Mouse (Mus musculus) embryonic facial prominence, embryonic 14.5 days (tissue): ENCODE results near the gene Mcrip1. TPM values are rescaled to one million over a fixed set of nuclear protein-coding genes. Genes with fewer than 3 reads are reported as not detected.
A peak's percentile ranks its signal among the peaks of the same experiment; 100 is the strongest.

Source experiments
- ATAC-seq: fragments of 200-750 bp; cut with Nextera tagmentation; 2 replicates; pipeline ENCODE4 v1.8.0; 2017; ENCODE audit warnings: low read depth, moderate number of reproducible peaks, moderate TSS enrichment
- DNase-seq: peaks from one replicate; pipeline ENCODE4 v3.0.0-alpha.2; 2015; ENCODE audit warnings: low spot score
- H3K27ac ChIP-seq: fragments of 300-500 bp; sonication (generic); replicated peaks from 2 replicates; pipeline ENCODE4 v1.5.1; 2014; ENCODE audit warnings: low read depth, mild to moderate bottlenecking, low read length, moderate library complexity
- H3K27me3 ChIP-seq: fragments of 300-500 bp; sonication (generic); replicated peaks from 2 replicates; pipeline ENCODE4 v1.6.1; 2014; ENCODE audit warnings: low read length; ENCODE audit not compliant: control insufficient read depth, insufficient read depth
- H3K36me3 ChIP-seq: fragments of 300-500 bp; sonication (generic); 2 replicates; pipeline ENCODE4 v1.6.1; 2014; ENCODE audit warnings: low read length, mixed read lengths; ENCODE audit not compliant: control insufficient read depth, insufficient read depth
- H3K4me1 ChIP-seq: fragments of 300-500 bp; sonication (generic); 2 replicates; pipeline ENCODE4 v1.6.1; 2014; ENCODE audit warnings: antibody characterized with exemption, low read length; ENCODE audit not compliant: control insufficient read depth, insufficient read depth
- H3K4me2 ChIP-seq: fragments of 300-500 bp; sonication (generic); 2 replicates; pipeline ENCODE4 v1.6.1; 2014; ENCODE audit warnings: low read depth, mild to moderate bottlenecking, low read length, moderate library complexity, mixed read lengths
- H3K4me3 ChIP-seq: fragments of 300-500 bp; sonication (generic); 2 replicates; pipeline ENCODE4 v1.5.1; 2014; ENCODE audit warnings: low read depth, mild to moderate bottlenecking, low read length
- H3K9ac ChIP-seq: fragments of 300-500 bp; sonication (generic); 2 replicates; pipeline ENCODE4 v1.6.1; 2014; ENCODE audit warnings: low read depth, mild to moderate bottlenecking, low read length, moderate library complexity, mixed read lengths
- H3K9me3 ChIP-seq: fragments of 300-500 bp; sonication (generic); 2 replicates; pipeline ENCODE4 v1.6.1; 2016; ENCODE audit warnings: low read length; ENCODE audit not compliant: control insufficient read depth
- WGBS: fragments of 180-500 bp; shearing (Covaris S2); extraction: QIAGEN DNeasy Blood & Tissue Kit; methylation state at CpG from one replicate; pipeline ENCODE4 v1.1.7; 2014; 5-methylcytosine and 5-hydroxymethylcytosine counted together
- polyA plus RNA-seq: library from polyadenylated mRNA; unstranded; fragments of >200 nt; fragmentation: Nextera tagmentation; extraction: Ambion mirVana; gene quantifications from 2 replicates; pipeline ENCODE4 v1.2.1, GENCODE M21; 2014

Gene Mcrip1
- polyA plus RNA-seq, 1 experiment from 2014 or later = 238 TPM

GRCm38 (mm10) chr11:120508290-120508870 lies 41.1 kb downstream of the Mcrip1 start:
- no peaks in the 10 kb centered on the region for H3K27me3 ChIP-seq
- H3K27ac ChIP-seq = no peak overlapping the region
- H3K36me3 ChIP-seq = no peaks in the 10 kb centered on the region
- peaks cover 9% of the 10 kb centered on the region for H3K4me1 ChIP-seq
- no peaks in the 10 kb centered on the region for H3K9me3 ChIP-seq
- DNase-seq (no peak), ATAC-seq (no peak)
- H3K4me2 ChIP-seq = no peak overlapping the region
- no peak overlapping the region for H3K4me3 ChIP-seq
- no peak overlapping the region for H3K9ac ChIP-seq
- WGBS = 82% methylated on average over 9 of the region's 9 CpGs

DNA sequence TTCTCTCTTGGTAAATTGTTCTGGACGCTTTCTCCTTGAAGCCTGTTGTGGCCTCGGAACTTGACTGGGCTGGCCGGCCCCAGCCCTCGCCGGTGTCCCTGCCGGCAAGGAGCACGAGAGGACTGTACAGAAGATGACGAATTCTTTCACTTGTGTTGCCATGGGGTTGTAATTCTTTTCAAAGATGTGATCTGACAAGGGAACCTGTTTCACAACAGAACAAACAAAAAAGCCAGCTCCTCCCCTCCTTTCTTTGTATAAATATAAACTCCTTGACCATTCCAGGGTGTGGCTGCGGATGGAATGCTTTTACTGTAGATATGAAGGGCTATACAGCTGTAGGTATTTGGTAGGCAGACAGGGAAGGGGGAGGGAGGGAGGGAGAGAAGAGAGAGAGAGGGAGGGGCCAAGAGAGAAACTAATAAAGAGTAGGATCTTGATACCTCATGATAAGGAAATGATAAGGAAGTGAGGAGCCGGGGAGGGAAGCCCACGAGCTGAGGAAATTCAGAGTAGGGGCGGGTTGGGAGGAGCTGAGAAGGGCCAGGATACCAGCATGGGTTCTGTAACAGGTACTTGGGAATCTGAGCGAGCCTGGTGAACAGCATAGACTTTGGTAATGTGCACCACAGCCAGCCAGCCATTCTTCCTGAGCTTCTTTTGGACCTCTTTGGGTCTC lies 41.8 kb downstream of the Mcrip1 start:
- Histone ChIP-seq H3K4me1 (peaks cover 9% of the 10 kb centered on the region), H3K4me3 (no peak overlapping the region), H3K9ac (no peak overlapping the region), H3K4me2 (no peak overlapping the region), H3K9me3 (no peaks in the 10 kb centered on the region), H3K27me3 (no peaks in the 10 kb centered on the region), H3K36me3 (no peaks in the 10 kb centered on the region), H3K27ac (no peak overlapping the region; the same call in 1 of the 2 replicates)
- DNase-seq = peak; percentile 65
- WGBS = 74% methylated on average over 13 of the region's 13 CpGs
- ATAC-seq = peak; percentile 53; the same call in 1 of the 2 replicates

DNA sequence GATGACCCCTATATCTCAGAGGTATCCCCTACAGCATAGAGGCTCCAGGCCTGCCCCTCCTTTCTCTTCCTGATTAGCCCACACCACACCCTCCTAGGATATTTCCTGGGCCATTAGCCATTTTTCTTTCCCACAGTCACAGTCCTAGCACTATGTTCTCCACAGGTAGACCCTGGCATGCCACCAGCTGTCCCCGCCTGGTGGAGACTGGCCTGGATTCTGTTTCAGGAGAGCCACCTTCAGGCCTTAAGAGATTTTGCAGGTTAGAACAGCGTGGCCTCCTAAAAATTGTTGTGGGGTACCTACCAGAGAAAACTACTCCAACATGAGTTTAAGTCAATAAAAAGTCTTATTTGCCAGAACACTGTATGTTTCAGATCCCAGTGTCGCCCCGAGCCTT lies 42.6 kb downstream of the Mcrip1 start:
- 60% methylated on average over 4 of the region's 4 CpGs for WGBS
- Histone ChIP-seq H3K27me3 (no peaks in the 10 kb centered on the region), H3K9ac (no peak overlapping the region), H3K4me3 (no peak overlapping the region), H3K4me2 (no peak overlapping the region), H3K9me3 (no peaks in the 10 kb centered on the region), H3K4me1 (peaks cover 9% of the 10 kb centered on the region), H3K27ac (no peak overlapping the region), H3K36me3 (no peaks in the 10 kb centered on the region)
- ATAC-seq (peak; percentile 47; the same call in 1 of the 2 replicates), DNase-seq (peak; percentile 57)

DNA sequence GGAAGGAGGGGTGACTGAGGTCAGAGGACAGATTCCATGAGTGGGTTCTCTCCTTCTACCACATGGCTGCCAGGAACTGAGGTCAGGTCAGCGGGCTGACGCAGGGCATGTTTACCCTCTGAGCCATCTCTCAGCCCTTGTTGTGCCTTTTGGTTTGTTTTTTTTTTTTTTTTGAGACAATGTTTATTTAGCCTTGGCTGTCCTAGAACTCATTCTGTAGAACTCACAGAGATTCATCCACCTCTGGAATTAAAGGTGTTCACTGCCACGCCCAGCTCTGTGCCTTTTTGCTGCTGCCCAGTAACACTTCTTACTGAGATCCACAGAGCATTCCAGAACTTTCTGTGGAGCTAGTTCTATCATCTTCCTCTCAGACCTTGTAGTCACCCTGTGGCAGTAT lies 43.9 kb downstream of the Mcrip1 start:
- no peak overlapping the region for H3K27ac ChIP-seq
- 76% methylated on average over 3 of the region's 3 CpGs for WGBS
- H3K9ac ChIP-seq = no peak overlapping the region
- no peaks in the 10 kb centered on the region for H3K9me3 ChIP-seq
- no peak overlapping the region for H3K4me3 ChIP-seq
- peaks cover 7% of the 10 kb centered on the region for H3K4me1 ChIP-seq
- no peak overlapping the region for H3K4me2 ChIP-seq
- no peaks in the 10 kb centered on the region for H3K27me3 ChIP-seq
- DNase-seq (no peak), ATAC-seq (no peak)
- no peaks in the 10 kb centered on the region for H3K36me3 ChIP-seq

DNA sequence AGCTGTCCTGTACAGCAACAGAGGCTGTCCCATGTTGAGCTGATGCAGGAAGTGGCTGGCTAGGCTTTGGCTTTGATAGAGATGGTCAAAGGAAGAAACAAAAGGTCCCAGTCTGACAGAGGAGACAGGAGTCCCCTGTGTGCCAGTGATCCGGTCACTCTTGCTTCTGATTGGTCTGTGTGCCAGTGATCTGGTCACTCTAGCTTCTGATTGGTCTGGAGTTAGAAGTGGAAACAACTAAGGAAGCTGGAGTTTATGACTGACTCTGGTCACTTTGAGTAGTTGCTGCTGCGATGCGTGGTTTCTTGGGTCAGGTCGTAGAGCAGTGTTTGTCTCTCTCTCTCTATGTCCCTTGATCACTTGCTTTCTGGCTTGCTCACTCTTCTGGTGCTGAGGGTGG lies 47.8 kb downstream of the Mcrip1 start:
- DNase-seq (no peak), ATAC-seq (no peak)
- no peak overlapping the region for H3K4me3 ChIP-seq
- H3K27ac ChIP-seq = no peak overlapping the region
- 88% methylated on average over 4 of the region's 4 CpGs for WGBS
- H3K27me3 ChIP-seq = no peaks in the 10 kb centered on the region
- H3K9ac ChIP-seq = no peak overlapping the region
- H3K9me3 ChIP-seq = no peaks in the 10 kb centered on the region
- H3K4me1 ChIP-seq = no peaks in the 10 kb centered on the region
- H3K4me2 ChIP-seq = no peak overlapping the region
- H3K36me3 ChIP-seq = peaks cover 21% of the 10 kb centered on the region

GRCm38 (mm10) chr11:120501018-120501417 lies 48.5 kb downstream of the Mcrip1 start:
- H3K4me1 ChIP-seq = no peaks in the 10 kb centered on the region
- no peak overlapping the region for H3K4me3 ChIP-seq
- H3K27ac ChIP-seq = no peak overlapping the region
- H3K4me2 ChIP-seq = no peak overlapping the region
- H3K9ac ChIP-seq = no peak overlapping the region
- ATAC-seq = no peak
- DNase-seq = no peak
- H3K36me3 ChIP-seq = peaks cover 27% of the 10 kb centered on the region
- no peaks in the 10 kb centered on the region for H3K27me3 ChIP-seq
- 55% methylated on average over 6 of the region's 6 CpGs for WGBS
- H3K9me3 ChIP-seq = no peaks in the 10 kb centered on the region

DNA sequence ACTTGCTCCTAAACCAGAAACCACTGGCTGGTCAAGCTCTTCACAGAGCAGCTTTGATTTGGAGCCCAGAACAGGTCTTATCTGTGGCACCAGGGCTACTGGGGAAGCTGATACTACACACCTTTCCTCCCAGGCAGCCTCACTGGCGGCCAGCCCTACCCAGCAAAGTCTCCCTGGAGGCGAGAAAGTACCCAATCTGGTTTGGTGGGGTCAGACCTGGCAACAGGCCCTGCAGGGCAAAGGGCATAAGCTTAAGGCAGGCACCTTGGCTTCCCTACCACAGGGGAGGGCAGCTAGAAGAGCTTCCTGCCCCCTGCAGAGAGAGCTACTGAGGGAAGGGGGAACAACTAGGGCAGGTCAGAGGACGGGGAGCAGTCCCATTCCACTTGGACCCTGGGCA lies 49.2 kb downstream of the Mcrip1 start:
- H3K4me3 ChIP-seq = no peak overlapping the region
- H3K27me3 ChIP-seq = no peaks in the 10 kb centered on the region
- WGBS = 29% methylated on average over 3 of the region's 3 CpGs
- no peak overlapping the region for H3K27ac ChIP-seq
- H3K9ac ChIP-seq = peak overlapping the region; percentile 31; the same call in 1 of the 2 replicates
- DNase-seq = no peak
- peaks cover 33% of the 10 kb centered on the region for H3K36me3 ChIP-seq
- H3K4me2 ChIP-seq = no peak overlapping the region
- no peaks in the 10 kb centered on the region for H3K9me3 ChIP-seq
- no peaks in the 10 kb centered on the region for H3K4me1 ChIP-seq
- peak; percentile 24; the same call in 1 of the 2 replicates for ATAC-seq

DNA sequence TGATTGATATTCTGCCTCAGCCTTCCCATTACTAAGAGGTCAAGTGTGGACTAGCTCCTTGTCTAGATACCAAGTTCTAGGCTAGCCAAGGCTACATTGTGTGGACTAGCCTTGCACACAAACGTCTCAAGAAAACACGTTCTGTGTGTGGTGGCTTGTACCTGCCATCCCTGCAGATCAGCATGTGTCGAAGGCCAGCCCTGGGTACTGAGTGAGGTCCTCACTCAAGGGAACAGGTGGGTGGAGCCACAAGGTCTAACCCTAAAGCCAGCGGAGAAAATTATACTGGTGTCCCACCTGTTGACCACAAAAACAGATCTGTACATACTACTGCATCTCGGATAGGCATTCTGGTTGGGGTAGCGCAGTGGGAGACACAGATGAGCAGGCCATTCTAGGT lies 49.6 kb downstream of the Mcrip1 start:
- no peaks in the 10 kb centered on the region for H3K9me3 ChIP-seq
- 78% methylated on average over 6 of the region's 6 CpGs for WGBS
- H3K4me2 ChIP-seq = no peak overlapping the region
- no peak overlapping the region for H3K27ac ChIP-seq
- no peak overlapping the region for H3K9ac ChIP-seq
- H3K27me3 ChIP-seq = no peaks in the 10 kb centered on the region
- no peaks in the 10 kb centered on the region for H3K4me1 ChIP-seq
- H3K4me3 ChIP-seq = no peak overlapping the region
- no peak for ATAC-seq
- no peak for DNase-seq
- H3K36me3 ChIP-seq = peaks cover 38% of the 10 kb centered on the region

- Histone ChIP-seq H3K4me1 (no peaks in the 10 kb centered on the region), H3K36me3 (peaks cover 46% of the 10 kb centered on the region), H3K9ac (0 out of 2 replicates have a peak overlapping the region, but pooled peaks have one; percentile 25), H3K4me3 (no peak overlapping the region), H3K4me2 (no peak overlapping the region), H3K27me3 (no peaks in the 10 kb centered on the region), H3K9me3 (no peaks in the 10 kb centered on the region), H3K27ac (no peak overlapping the region)
- DNase-seq (no peak), ATAC-seq (no peak)
- 91% methylated on average over 5 of the region's 5 CpGs for WGBS
These were observed 50.6 kb downstream of the Mcrip1 start for GRCm38 (mm10) chr11:120498891-120499290.
